Mouse (Mus musculus) heart, postnatal 0 days (tissue): ENCODE results near the gene Zfp626.

Experiments
- CTCF ChIP-seq: IDR thresholded peaks from 2 replicates; pipeline ENCODE4 v1.5.1; 2016; ENCODE audit warnings: antibody characterized with exemption, control low read depth, low read depth
- EP300 ChIP-seq: IDR thresholded peaks from 2 replicates; pipeline ENCODE4 v1.6.1; 2016; ENCODE audit warnings: antibody characterized with exemption, low read depth

DNA sequence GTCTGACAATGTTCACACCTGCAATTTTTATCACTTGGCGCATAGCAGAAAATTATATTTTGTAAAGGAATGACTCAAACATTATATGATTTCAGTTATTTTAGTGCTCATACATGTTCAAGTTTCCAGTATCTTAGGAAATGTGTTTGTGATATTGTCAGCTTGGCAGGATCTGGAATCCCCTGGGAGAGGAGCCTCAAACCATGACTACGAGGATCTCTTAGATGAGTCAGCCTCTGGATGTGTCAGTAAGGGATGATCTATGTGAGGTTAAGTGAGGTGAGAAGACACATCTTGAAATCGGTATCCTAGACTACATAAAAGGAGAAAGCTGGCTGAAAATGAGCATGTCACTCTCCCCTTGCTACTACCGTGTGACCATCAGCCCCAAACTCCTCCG, 17.7 kb upstream of the Zfp626 start:
- no peak for TF ChIP-seq CTCF
- no peak for TF ChIP-seq EP300
